Mouse (Mus musculus) ES-Bruce4 (cell line): ENCODE measurements at regions not wholly inside any gene's neighbourhood (a gene's known extent, or its start where the extent isn't known, plus 50 kb on each side); places are given as distances from the start of the nearest gene placed in this dataset.
"Not testable (repeated sequence)": the region's sequence is repeated elsewhere in the genome, so short reads cannot be mapped to it uniquely, and the experiment has no call there.

Experiments used
- CTCF ChIP-seq: IDR thresholded peaks from one replicate; pipeline ENCODE4 v1.8.1; 2011; ENCODE audit warnings: low read depth, low read length
- POLR2A ChIP-seq: IDR thresholded peaks from one replicate; pipeline ENCODE4 v1.8.1; 2011; ENCODE audit warnings: low read length; ENCODE audit not compliant: insufficient read depth

GRCm38 (mm10) chr10:72309045-72309444 is 345.6 kb upstream of the Zwint start:
- not testable (repeated sequence) for TF ChIP-seq CTCF, POLR2A
